In genomic region chr5:143031193-143031592, GRCm38 (mm10) we compare ENCODE assay signal across 13 mouse cellular contexts.
DNase-seq lines count a peak whose midpoint lies in the region; ATAC-seq and TF ChIP-seq lines count a peak whose summit lies in the region.
"Had no signal": no experiment of that assay in that cellular context is flagged by ENCODE, and none has a peak within 500 bp of the region (broad histone marks: within the 10 kb centered on the region; RNA-seq: fewer than 3 reads in every experiment).

No protein-coding gene starts in this region.

- H3K27me3 ChIP-seq in heart, adult 2 months (ENCODE audit: control insufficient read depth, insufficient read depth, low read length): no peaks in the 10 kb centered on the region
- no peaks in the 10 kb centered on the region for H3K27me3 ChIP-seq in kidney, postnatal 0 days (ENCODE audit: insufficient read depth, low read length)
- H3K27me3 ChIP-seq in midbrain, embryonic 15.5 days (replicated peaks): no peaks in the 10 kb centered on the region
- no peaks in the 10 kb centered on the region for H3K27me3 ChIP-seq in midbrain, postnatal 0 days (ENCODE audit: insufficient read depth, low read length)

- no peak overlapping the region for H3K4me2 ChIP-seq in kidney, postnatal 0 days (ENCODE audit: low read length)
- H3K4me2 ChIP-seq in midbrain, embryonic 15.5 days: no peak overlapping the region
- H3K4me2 ChIP-seq in midbrain, postnatal 0 days (ENCODE audit: low read depth, low read length, poor library complexity, severe bottlenecking): no peak overlapping the region

- no peak for TF ChIP-seq CTCF in heart, adult 2 months (IDR thresholded peaks at IDR 0.05)
- no peak for TF ChIP-seq CTCF in kidney, postnatal 0 days (IDR thresholded peaks at IDR 0.05; ENCODE audit: low read depth)
- no peak for TF ChIP-seq CTCF in midbrain, postnatal 0 days (IDR thresholded peaks at IDR 0.05)

- H3K4me3 ChIP-seq in heart, adult 2 months: no peak overlapping the region
- no peak overlapping the region for H3K4me3 ChIP-seq in kidney, postnatal 0 days (replicated peaks; ENCODE audit: low read depth, low read length)
- no peak overlapping the region for H3K4me3 ChIP-seq in midbrain, embryonic 15.5 days
- H3K4me3 ChIP-seq in midbrain, postnatal 0 days (ENCODE audit: low read depth, low read length): no peak overlapping the region

- intact Hi-C loops in heart, adult 2 months (cut with DNase I): no loop called here
- intact Hi-C loops in left cerebral cortex, postnatal 4 days (cut with DNase I): loop anchor here (10.0 kb wide), 1 partner anchor 156 kb away; no protein-coding TSS in a partner anchor

- DNase-seq in heart, adult 2 months: peak in 1 of 2 experiments; percentile 11
- DNase-seq in heart, adult 18-20 months: no peak
- DNase-seq in kidney, postnatal 0 days (ENCODE audit: low spot score): peak; percentile 69
- no peak for DNase-seq in kidney, postnatal 36 days
- no peak for DNase-seq in midbrain, postnatal 0 days (ENCODE audit: low spot score)
- DNase-seq in adrenal gland, adult 8-10 months: no peak
- DNase-seq in left cerebral cortex, postnatal 4 days: no peak
- DNase-seq: cerebellum, adult 8-10 months; embryo, embryonic 11 days; heart, postnatal 36 days; liver, postnatal 0 days; thymus, adult 18-20 months had no signal

- peak overlapping the region; percentile 0; the same call in 1 of the 2 replicates for H3K9ac ChIP-seq in heart, adult 2 months (ENCODE audit: low read depth, low read length)
- H3K9ac ChIP-seq in kidney, postnatal 0 days (ENCODE audit: low read depth, low read length): no peak overlapping the region
- no peak overlapping the region for H3K9ac ChIP-seq in midbrain, embryonic 15.5 days
- H3K9ac ChIP-seq in midbrain, postnatal 0 days (replicated peaks; ENCODE audit: low read length, poor library complexity, severe bottlenecking): no peak overlapping the region
- H3K9ac ChIP-seq: liver, postnatal 0 days had no signal

- H3K4me1 ChIP-seq in heart, adult 2 months (ENCODE audit: control insufficient read depth, insufficient read depth, low read length): peaks cover 15% of the 10 kb centered on the region
- peaks cover 14% of the 10 kb centered on the region for H3K4me1 ChIP-seq in kidney, postnatal 0 days (replicated peaks; ENCODE audit: insufficient read depth, low read length)
- no peaks in the 10 kb centered on the region for H3K4me1 ChIP-seq in midbrain, embryonic 15.5 days
- no peaks in the 10 kb centered on the region for H3K4me1 ChIP-seq in midbrain, postnatal 0 days (ENCODE audit: insufficient read depth, low read length)

- TF ChIP-seq EP300 in heart, adult 2 months (IDR thresholded peaks at IDR 0.05; ENCODE audit: insufficient read depth, low read depth, low read length): 0 out of 2 replicates have a peak, but pooled peaks have one; percentile 25

- H3K9me3 ChIP-seq in kidney, postnatal 0 days (replicated peaks; ENCODE audit: low read length): no peaks in the 10 kb centered on the region
- H3K9me3 ChIP-seq in midbrain, embryonic 15.5 days: no peaks in the 10 kb centered on the region
- no peaks in the 10 kb centered on the region for H3K9me3 ChIP-seq in midbrain, postnatal 0 days (ENCODE audit: low read length)

- H3K79me2 ChIP-seq in heart, adult 2 months (replicated peaks; ENCODE audit: control insufficient read depth, insufficient read depth, low read length): no peaks in the 10 kb centered on the region; the same call in 1 of the 2 replicates

- peak overlapping the region; percentile 8 for H3K27ac ChIP-seq in heart, adult 2 months
- peak overlapping the region; percentile 70 for H3K27ac ChIP-seq in kidney, postnatal 0 days
- H3K27ac ChIP-seq in midbrain, embryonic 15.5 days: 0 out of 2 replicates have a peak overlapping the region, but pooled peaks have one; percentile 5
- no peak overlapping the region for H3K27ac ChIP-seq in midbrain, postnatal 0 days (ENCODE audit: low read depth, low read length)

- H3K36me3 ChIP-seq in heart, adult 2 months (ENCODE audit: control insufficient read depth, insufficient read depth, low read length): peaks cover 4% of the 10 kb centered on the region
- peaks cover 16% of the 10 kb centered on the region for H3K36me3 ChIP-seq in kidney, postnatal 0 days (ENCODE audit: insufficient read depth, low read length)
- peaks cover 5% of the 10 kb centered on the region; the same call in 1 of the 2 replicates for H3K36me3 ChIP-seq in midbrain, embryonic 15.5 days (replicated peaks)
- H3K36me3 ChIP-seq in midbrain, postnatal 0 days (ENCODE audit: insufficient read depth, low read length): 0 out of 2 replicates have a peak, but pooled peaks cover 10% of the 10 kb centered on the region

- no peak for TF ChIP-seq POLR2A in heart, adult 2 months (IDR thresholded peaks at IDR 0.05; ENCODE audit: insufficient read depth, low read depth, low read length)

- ATAC-seq in kidney, postnatal 0 days (replicated peaks; ENCODE audit: low FRiP score, low read depth): 0 out of 2 replicates have a peak, but pooled peaks have one; percentile 33
- no peak for ATAC-seq in midbrain, embryonic 15.5 days (replicated peaks)
- ATAC-seq in midbrain, postnatal 0 days (ENCODE audit: low FRiP score): no peak
- ATAC-seq: liver, postnatal 0 days had no signal

- WGBS in heart, adult 2 months: 51% methylated on average over 4 of the region's 4 CpGs
- WGBS in kidney, postnatal 0 days: 21% methylated on average over 4 of the region's 4 CpGs
- 50% methylated on average over 4 of the region's 4 CpGs for WGBS in midbrain, embryonic 15.5 days
- 66% methylated on average over 4 of the region's 4 CpGs for WGBS in midbrain, postnatal 0 days
